Mouse (Mus musculus) liver, postnatal 0 days (tissue): Measurements from ENCODE around the gene Olfr60.

Experiments
- CTCF ChIP-seq: sonication (generic); IDR thresholded peaks from 2 replicates; pipeline ENCODE4 v1.5.1; 2016; ENCODE audit warnings: antibody characterized with exemption, low read depth
- EP300 ChIP-seq: IDR thresholded peaks from 2 replicates; pipeline ENCODE4 v1.6.1; 2016; ENCODE audit warnings: antibody characterized with exemption, low read depth, mild to moderate bottlenecking

DNA sequence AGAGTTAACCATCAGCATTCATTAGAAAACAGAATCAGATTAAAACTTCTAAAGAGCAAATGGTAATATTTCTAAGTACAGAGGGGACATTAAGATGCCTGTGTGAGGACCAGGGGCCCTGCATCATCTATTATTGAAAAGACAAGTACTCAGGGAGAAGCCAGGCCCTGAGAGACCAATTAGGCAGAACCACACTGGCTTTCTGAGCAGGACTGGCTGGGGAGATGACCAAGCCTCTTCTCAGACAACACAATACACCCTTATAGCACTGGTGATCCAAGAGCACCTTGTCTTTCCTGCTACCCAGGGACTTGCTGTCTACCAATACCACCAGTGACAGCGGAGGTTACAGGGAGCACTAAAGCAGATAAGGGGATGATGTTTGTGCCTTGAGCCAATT lies 41.3 kb upstream of the Olfr60 start, which contains the start of gene Olfr531:
- TF ChIP-seq CTCF (no peak), EP300 (no peak)
